Mouse (Mus musculus): ENCODE data around the gene Pigl.

Pigl gene

DNA sequence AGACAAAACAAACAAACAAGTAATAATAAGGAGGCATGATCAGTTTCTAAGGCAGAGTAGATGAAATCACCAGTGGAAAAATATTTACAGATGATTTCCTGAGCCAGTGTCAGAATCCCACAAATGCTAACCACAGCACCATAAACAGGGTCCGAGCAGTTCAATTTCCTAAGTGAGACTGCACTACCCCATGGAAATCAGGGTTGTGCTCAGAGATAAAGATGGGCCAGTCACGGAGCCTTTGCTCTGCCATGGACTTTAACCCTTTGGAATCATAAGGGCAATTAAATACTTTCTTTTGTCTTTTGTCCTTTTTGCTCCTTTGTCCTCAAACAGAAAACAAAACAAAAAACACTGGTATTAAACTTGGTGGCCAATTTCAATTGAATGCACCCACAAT lies 64.0 kb downstream of the Pigl start:
- DNase-seq: no peak

GRCm38 (mm10) chr11:62537089-62537488 lies 78.8 kb downstream of the Pigl start:
- DNase-seq: no peak

DNA sequence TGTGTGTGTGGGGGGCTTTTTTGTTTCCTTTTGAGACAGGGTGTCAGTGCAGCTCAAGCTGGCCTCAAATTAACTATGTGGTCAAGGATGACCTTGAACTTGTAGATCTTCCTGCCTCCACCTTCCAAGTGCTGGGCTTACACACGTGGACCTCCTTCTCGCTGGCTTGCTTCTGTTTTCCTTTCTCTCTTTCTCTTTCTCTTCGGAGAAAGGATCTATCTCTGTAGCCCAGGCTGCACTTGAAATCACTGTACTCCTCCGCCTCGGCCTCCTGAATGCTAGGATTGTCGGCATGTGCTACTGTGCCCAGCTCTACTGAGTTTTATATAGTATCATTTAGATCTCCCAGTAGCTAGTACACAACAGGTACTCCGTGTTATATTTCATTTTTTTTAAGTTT lies 79.3 kb downstream of the Pigl start:
- no peak for DNase-seq

DNA sequence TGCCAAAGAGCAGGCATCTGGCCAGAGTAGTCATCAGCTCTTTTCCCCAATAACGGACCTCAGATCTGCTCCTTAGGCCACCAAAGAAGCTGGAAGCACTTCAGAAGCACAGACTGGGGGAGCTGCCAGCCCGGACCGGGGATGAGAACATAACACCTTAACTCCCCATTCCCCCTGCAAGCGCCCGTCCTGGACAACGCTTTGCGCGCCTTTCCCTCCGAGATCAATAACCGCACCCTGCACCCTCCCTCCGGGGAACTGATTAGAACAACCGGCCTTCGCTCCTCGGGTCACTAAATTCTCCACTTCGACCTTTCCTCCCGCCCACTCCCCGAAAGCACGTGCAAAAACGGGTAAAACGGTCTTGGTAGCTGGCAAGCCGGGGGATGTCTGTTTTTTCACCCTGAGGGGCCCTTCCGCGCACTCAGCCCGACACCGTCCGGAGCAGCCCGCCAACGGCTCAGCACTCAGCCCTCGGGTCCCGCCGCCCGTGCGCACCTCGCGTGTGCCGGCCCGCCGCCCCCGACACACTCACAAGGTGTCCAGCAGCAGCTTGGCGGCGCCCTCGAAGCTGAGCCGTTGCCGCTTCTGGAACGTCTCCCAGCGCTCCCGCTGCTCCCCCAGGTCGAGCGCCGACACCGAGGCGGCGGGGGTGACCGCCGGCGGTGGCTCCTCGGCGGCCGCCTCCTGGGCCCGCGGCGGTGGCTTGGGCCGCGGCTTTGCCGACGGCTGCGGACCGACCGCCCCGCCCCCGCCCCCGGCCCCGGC lies 80.2 kb downstream of the Pigl start:
- DNase-seq: peak in 1 of 2 experiments; percentile 48

DNA sequence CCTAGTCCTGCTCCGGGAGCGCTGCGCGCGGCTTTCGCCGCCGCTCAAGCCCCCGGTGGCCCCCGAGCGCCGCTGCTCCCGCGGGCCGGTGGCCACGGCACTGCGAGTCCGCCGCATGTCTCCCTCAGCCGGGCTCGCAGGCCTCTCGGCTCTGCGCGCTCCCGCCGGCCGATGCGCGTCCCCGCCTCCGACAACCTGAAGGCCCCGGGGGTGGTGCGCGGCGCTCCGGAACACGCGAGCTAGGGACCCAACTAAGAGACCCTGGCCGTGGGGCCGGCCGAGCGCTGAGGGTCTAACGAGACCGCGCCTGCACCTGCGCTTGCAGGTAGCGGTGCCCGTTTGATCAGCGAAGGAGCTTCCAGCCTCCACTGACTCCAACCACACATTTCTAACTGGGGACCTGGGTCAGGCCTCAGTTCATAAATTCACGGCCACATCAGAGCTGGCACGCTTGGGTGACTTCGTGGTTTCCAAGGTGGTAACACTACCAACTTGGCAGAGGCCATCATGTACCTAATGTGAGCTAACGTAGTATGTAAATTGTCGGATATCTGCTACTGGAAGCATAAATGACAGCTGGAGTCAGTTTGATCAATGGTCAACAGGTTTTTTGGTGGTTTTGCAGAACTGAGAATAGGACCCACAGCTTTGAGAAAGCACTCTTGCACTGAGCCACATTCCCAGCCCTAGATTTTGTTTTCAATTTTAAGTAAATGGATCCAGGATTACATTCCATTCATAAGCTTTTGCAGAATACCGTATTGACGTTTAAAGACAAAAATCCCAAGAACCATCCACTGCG lies 81.0 kb downstream of the Pigl start, which contains the start of gene Cenpv:
TSS of gene Cenpv (minus strand) at position 173 of the 802 bp plus-strand sequence.
- DNase-seq: peak; percentile 54 to 72

DNA sequence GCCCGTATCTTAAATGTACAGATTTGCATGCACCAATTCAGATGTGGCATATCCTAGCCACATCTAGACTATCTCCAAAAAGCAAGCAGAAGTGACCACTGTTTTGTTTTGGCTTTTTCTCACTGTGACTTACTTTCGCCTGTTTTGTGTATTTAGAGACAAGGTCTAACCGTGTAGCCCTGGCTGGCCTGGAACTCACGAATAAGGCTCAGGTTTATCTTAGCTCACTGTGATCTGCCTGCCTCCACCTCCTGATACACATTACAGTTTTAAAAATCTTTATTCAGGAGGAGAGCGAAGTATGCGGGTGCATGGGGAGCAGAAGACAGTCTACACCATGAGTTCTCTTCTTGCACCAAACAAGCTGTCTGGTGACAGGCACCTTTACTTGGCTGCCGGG lies 81.9 kb downstream of the Pigl start:
- no peak for DNase-seq

GRCm38 (mm10) chr11:62540969-62541368 lies 82.7 kb downstream of the Pigl start:
- no peak for DNase-seq

DNA sequence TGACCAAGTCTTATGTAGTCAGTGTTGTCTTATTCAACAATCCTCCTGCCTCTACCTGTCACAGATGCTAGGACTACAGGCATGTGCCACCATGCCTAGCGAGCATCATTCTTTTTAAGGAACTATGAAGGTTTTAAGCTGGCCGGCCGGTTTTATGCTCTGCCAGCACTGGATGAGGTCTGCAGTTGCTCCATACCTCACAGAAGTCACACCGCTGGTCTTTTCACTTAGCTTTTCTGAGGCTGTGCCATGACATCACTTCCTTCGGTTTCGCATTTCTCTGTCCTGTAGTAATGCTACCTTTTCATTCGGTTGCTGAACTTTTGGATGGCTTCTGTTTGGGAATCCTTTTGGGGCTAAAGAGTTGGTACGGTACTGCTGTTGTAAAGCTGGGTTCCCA lies 83.3 kb downstream of the Pigl start:
- DNase-seq: no peak

GRCm38 (mm10) chr11:62543991-62544390 lies 85.7 kb downstream of the Pigl start:
- DNase-seq: no peak

DNA sequence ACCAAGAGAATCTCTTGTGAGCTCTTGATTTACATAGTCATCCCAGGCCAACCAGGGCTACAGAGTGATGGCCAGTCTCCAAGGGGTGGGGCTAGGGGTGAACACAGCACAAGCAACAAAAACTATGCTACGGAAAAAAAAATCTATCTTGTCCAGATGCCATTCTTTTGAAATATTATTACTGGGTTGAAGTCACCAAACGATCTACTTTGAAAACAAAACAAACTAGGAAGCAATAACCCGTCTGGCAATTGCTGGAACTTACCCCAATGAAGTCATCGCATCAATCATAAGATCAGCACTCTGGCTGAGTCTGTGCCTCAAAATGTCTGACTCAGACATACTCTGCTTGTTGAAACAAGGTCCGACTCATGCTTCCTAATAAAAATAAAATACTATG lies 91.5 kb downstream of the Pigl start:
- DNase-seq: peak; percentile 79 to 82

- DNase-seq: peak; percentile 55 to 61
Measured at GRCm38 (mm10) chr11:62550227-62550685, 92.0 kb downstream of the Pigl start.

DNA sequence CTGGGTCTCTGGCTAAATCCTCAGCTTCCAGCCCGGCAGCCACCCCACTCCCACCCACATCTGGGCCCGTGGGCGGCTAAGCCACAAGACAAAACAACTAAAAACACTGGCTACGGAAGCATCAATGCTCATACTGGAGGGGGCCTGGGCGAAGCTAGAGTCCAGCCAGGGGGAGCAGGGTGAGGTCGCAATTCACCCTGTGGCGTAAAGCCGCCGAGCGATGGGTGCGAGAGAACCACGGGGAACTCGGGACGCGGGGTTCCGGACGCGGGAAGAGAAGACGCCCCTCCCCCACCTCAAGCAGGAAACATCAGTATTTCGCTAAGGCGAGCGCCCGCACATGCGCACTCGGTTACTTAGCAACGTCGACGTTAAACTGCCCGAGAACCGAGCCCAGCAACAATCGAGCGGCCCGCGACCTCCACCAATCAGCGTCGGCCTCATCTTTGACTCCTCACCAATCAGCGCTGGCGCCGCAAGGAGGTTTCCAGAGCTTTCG lies 92.5 kb downstream of the Pigl start, which contains the start of gene Ubb:
TSS of gene Ubb (plus strand) at position 445 of the 499 bp plus-strand sequence.
- peak; percentile 99 for DNase-seq

DNA sequence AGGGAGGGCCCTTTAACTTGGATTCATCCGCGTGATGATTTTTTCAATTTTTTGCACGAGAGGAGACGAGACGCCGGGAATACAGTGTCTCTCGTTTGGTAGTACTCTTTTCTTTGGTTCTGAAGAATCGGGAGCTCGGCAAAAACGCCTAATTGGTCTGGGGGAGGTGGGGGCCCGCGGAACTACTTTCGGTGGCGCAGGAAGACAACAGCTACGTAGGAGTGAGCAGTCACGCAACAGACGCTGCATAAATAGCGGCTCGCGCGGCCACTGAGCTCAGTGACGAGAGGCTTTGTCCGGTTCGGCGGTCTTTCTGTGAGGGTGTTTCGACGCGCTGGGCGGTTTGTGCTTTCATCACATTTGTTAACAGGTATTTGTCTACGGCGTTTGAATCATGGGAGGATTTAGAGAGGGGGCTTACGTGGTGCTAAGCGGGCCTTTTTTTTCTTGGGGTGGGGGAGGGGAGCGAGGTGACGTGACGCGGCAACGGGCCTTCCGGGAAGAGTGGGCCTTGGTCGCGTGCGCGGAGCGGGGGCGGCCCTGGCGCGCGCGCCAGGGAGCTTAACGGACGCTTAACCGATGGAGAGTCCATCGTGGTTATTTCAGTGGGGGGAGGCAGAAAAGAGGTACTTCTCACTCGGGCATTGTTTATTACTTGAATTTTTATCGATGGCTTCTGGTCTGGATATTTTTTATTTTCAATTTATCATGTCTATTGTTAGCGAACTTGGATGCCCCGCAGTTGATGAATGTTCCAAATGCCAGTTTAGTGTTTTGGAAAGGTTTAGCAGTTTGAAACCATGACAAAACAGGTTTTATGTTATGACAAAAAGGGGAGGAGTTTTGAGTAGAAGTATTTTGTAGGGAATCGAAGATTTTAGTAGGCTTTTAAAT lies 93.2 kb downstream of the Pigl start:
- peak; percentile 82 to 87 for DNase-seq

- no peak for DNase-seq
Measured at GRCm38 (mm10) chr11:62553186-62553585, 94.9 kb downstream of the Pigl start.

DNA sequence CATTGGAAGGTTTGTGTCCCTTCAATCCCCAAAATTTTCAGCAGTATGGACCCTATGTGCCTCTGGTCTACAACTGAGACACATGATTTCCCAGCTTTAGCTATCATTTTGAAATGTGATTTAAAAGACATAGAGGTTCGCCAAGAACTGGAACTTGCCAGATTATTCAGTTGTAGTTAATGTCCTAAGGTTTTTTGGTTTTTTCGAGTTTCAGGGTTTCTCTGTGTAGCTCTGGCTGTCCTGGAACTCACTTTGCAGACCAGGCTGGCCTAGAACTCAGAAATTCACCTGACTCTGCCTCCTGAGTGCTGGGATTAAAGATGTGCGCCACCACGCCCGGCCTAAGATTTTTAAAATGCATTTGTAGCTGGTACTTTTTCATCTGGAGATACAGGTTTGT lies 95.4 kb downstream of the Pigl start:
- no peak for DNase-seq

GRCm38 (mm10) chr11:62554163-62554855 lies 96.0 kb downstream of the Pigl start:
- DNase-seq: no peak

GRCm38 (mm10) chr11:62554934-62555517 lies 96.8 kb downstream of the Pigl start:
- DNase-seq: no peak

DNA sequence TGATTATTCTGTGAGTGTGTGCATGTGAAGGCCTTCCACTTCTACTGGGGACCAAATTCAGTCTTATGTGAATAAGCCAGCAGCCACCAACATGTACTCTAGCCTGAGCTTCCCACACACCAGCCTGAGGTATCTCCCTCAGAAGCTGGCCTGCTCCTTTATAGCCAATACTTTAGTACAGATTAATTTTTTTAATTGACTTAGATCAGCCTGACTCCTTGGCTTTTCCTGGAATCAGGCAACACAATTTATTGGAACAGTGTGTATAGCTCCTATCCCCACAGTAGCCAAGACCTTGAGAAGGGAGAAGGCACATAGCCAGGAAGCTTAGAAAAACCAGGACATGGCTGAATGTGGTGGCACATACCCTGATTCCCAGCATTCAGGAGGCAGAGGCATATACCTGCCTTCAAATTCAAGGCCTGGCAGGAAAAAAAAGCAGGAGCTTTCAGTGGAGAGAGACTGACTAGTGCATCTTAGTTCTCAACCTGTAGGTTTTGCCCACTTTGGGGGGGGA lies 97.7 kb downstream of the Pigl start:
- DNase-seq: no peak

- peak; percentile 59 to 75 for DNase-seq
Measured at GRCm38 (mm10) chr11:62557205-62557604, 98.9 kb downstream of the Pigl start.

DNA sequence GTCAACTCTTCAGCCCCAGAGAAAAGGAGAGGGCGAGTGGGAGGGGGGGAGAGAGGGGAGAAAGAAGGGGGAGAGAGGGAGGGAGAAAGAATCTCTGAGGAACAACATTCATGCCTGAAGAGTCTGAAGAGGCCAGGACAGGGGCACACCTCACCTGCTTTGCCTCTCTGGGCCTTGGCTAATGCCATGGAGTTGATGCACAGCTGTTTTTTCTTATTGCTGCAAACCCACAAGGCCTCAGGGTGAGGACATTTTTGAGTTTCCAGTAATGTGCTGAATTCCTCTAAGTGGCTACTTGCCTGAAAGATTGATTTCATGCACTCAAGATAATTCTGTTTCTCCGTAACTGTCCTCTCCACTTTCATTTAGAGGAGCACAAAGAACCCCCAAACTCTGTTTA lies 99.9 kb downstream of the Pigl start:
- DNase-seq: no peak

GRCm38 (mm10) chr11:62558961-62559646 lies 100.8 kb downstream of the Pigl start:
- DNase-seq: peak; percentile 90 to 93
